Mouse (Mus musculus): Measurements from ENCODE around the gene Gm49403. TPM values are rescaled to one million over a fixed set of nuclear protein-coding genes. Genes with fewer than 3 reads are reported as not detected.
A peak's percentile ranks its signal among the peaks of the same experiment; 100 is the strongest.
"Not testable (repeated sequence)": the region's sequence is repeated elsewhere in the genome, so short reads cannot be mapped to it uniquely, and the experiment has no call there.

Gene Gm49403
- not detected in 2 replicates for polyA plus RNA-seq (2016; fragmentation: Nextera tagmentation; extraction: Ambion mirVana)

DNA sequence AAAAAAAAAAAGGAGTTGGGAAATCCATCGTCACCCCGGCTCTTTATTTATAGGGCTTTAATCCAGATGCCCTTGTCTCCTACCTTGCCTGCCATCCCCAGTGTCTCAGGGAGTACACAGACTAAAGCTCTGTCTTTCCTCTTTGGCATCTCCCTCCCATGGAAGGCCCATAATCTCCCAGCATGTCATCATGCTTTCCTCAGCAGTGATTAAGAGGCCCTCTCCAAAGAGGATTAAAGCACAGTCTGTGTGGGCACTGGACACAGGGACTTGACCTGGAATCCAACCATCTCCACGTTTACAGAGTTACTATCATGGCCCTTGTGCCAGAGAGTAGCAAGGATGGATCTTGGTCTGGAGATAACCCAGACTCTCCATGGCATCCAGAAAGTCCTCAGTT lies at the start of gene Gm49403, which contains the start of gene Lbhd1:
Gene Gm49403, plus strand, starts transcription at position 315 of the 400 bp plus-strand sequence.
Gene Lbhd1, plus strand, starts transcription at position 117 of the 400 bp plus-strand sequence.
- H3K27ac ChIP-seq = no peak within 1 kb of the TSS
- H3K9ac ChIP-seq = no peak within 1 kb of the TSS
- WGBS = 78% methylated on average over 3 of the region's 3 CpGs
- H3K36me3 ChIP-seq = no peaks in the 10 kb centered on the region
- no peak within 1 kb of the TSS for H3K4me3 ChIP-seq
- no peak for ATAC-seq (ENCODE audit: insufficient number of reproducible peaks, insufficient read depth, low FRiP score, low TSS enrichment)
- H3K27me3 ChIP-seq = no peaks in the 10 kb centered on the region
- H3K4me1 ChIP-seq = peaks cover 16% of the 10 kb centered on the region; the same call in 1 of the 2 replicates
- H3K4me2 ChIP-seq (replicated peaks) = no peak within 1 kb of the TSS
- H3K9me3 ChIP-seq = no peaks in the 10 kb centered on the region

DNA sequence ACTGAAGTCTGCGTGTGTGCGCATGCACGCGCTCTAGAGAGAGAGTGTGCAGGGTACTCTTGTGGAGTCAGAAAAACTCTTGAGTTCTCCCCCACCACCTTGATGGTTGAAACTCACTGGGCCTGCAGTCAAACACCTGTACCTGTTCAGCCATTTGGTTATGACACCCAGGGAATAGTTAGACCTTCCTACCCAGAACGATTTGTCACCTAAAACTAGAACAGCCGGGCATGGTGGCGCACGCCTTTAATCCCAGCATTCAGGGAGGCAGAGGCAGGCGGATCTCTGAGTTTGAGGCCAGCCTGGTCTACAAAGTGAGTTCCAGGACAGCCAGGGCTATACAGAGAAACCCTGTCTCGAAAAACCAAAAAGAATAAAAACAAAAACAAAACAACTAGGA lies 47.4 kb upstream of the Gm49403 start:
- not testable (repeated sequence) for H3K4me3 ChIP-seq; H3K27ac ChIP-seq; ATAC-seq (ENCODE audit: insufficient number of reproducible peaks, insufficient read depth, low FRiP score, low TSS enrichment); H3K9me3 ChIP-seq; H3K4me2 ChIP-seq (replicated peaks); H3K27me3 ChIP-seq; H3K9ac ChIP-seq
- Histone ChIP-seq H3K4me1 (peaks cover 31% of the 10 kb centered on the region), H3K36me3 (peaks cover 46% of the 10 kb centered on the region)
- WGBS = 97% methylated on average over 10 of the region's 10 CpGs

DNA sequence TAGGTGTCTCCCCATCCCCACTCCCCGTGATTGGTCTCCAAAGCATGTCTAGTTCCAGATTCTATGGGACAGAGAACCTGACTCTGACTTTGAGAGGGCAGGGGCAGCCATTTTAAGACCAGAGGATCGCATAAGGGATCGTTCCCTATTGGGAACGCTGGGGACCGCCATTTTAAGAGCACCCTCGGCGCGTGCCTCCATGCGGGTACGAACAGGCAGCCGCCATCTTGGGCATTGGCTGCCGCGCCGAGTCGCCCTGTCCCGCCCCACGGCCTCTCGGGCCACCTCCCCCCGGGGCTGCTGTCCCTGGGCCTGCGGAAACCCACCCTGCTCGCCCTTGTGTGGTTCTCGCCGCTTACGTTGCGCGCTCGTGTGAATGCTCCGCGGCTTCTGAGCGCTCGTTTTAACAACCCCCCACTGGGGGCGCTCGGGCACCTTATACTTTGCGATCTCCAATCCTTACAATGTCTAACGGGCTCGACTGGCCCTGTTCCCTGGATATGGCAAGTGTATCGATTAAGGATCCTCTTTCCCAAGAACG lies 46.4 kb upstream of the Gm49403 start, which contains the start of gene Bscl2:
Gene Bscl2, plus strand, starts transcription at position 217 of the 541 bp plus-strand sequence.
- Histone ChIP-seq H3K36me3 (peaks cover 37% of the 10 kb centered on the region), H3K27me3 (no peaks in the 10 kb centered on the region), H3K4me3 (peak within 1 kb of the TSS; percentile 49), H3K9me3 (no peaks in the 10 kb centered on the region), H3K4me2 (replicated peaks) (peak within 1 kb of the TSS; percentile 79), H3K4me1 (peaks cover 31% of the 10 kb centered on the region), H3K9ac (peak within 1 kb of the TSS; percentile 67), H3K27ac (peak within 1 kb of the TSS; percentile 97)
- ATAC-seq (ENCODE audit: insufficient number of reproducible peaks, insufficient read depth, low FRiP score, low TSS enrichment) = peak; percentile 49; the same call in 1 of the 2 replicates
- WGBS = under 1% methylated on average over 38 of the region's 38 CpGs

DNA sequence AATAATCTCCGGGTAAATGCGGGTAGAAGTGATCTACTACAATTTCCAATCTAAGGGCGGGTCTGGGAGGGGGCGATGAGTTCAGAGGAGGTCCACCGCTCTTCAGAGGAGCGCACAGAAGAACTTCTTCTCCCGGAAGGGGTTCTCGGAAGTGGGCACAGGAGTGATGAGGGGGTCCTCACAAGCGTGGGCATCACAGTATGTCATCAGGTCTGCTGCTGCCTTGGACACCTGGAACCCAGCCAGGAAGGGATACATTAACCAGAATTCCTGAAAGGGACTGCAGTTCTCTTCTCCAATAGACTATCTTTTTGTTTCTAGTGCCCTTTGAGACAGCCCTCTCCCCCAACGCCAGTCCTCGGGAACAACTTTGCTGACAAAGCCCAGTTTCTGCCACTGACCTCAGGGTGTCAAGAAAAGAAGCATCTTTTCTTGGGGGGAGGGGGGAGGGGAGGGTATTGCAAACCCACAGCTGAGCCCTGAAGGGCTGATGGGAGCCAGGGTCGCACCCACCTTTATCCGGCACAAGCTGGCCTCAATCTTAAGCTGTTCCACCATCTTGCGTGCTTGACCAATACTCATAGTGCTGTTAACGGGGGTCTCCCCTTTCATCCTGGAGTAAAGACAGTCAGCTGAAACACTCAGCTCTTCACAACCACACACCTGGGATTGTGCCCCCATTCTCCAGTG lies 45.5 kb upstream of the Gm49403 start:
- H3K27me3 ChIP-seq = no peaks in the 10 kb centered on the region
- WGBS = 21% methylated on average over 15 of the region's 15 CpGs
- peak overlapping the region; percentile 79 for H3K4me2 ChIP-seq (replicated peaks)
- H3K9me3 ChIP-seq = no peaks in the 10 kb centered on the region
- peak overlapping the region; percentile 49 for H3K4me3 ChIP-seq
- peak overlapping the region; percentile 97 for H3K27ac ChIP-seq
- peak overlapping the region; percentile 67 for H3K9ac ChIP-seq
- H3K36me3 ChIP-seq = peaks cover 29% of the 10 kb centered on the region
- ATAC-seq (ENCODE audit: insufficient number of reproducible peaks, insufficient read depth, low FRiP score, low TSS enrichment) = 0 out of 2 replicates have a peak, but pooled peaks have one; percentile 0
- peaks cover 31% of the 10 kb centered on the region for H3K4me1 ChIP-seq

DNA sequence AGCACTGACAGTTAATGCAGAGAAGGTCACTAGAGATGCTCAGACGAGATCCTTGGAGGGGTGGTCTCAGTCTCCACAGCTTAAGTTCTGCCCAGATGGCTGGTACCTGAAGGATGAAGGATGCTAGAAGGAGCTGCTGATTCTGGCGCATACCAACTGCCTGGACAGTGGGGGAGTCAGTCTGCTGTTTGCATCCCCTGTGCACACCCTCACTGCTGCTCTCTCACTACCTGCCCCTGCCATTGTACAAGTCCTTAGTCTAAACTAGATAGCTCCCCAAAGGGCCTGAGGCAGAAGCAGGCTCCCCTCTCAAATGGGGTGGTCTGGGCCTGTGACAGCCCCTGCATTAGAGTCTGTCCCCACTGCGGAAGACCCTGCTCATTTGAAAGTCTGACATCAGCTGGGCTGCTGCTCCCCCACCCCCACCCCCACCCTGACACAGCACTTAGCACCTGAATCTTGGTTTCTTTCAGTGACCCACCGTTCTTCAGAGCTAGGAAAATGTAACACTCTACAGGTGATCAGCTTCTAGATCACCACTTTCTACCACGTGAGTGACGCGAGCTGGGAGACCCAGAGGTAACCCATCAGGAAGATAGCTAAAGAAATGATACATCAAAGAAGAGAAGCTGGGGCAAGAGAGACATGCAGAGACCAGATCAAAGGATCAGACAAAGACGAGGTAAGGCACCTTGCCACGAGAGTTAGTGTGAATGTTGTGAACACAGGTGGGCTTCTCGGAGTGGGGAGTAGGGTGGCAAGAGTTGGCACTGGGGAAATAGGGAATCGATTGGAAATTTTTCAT lies 44.4 kb upstream of the Gm49403 start, which contains the start of gene Gng3:
Gene Gng3, minus strand, starts transcription at position 92 of the 805 bp plus-strand sequence.
- peak within 1 kb of the TSS; percentile 79 for H3K4me2 ChIP-seq (replicated peaks)
- H3K27ac ChIP-seq = peak within 1 kb of the TSS; percentile 97
- peaks cover 31% of the 10 kb centered on the region for H3K4me1 ChIP-seq
- no peaks in the 10 kb centered on the region for H3K27me3 ChIP-seq
- no peaks in the 10 kb centered on the region for H3K9me3 ChIP-seq
- 44% methylated on average over 11 of the region's 11 CpGs for WGBS
- peak within 1 kb of the TSS; percentile 67 for H3K9ac ChIP-seq
- H3K36me3 ChIP-seq = peaks cover 17% of the 10 kb centered on the region
- H3K4me3 ChIP-seq = peak within 1 kb of the TSS; percentile 49
- peak; percentile 73 for ATAC-seq (ENCODE audit: insufficient number of reproducible peaks, insufficient read depth, low FRiP score, low TSS enrichment)

DNA sequence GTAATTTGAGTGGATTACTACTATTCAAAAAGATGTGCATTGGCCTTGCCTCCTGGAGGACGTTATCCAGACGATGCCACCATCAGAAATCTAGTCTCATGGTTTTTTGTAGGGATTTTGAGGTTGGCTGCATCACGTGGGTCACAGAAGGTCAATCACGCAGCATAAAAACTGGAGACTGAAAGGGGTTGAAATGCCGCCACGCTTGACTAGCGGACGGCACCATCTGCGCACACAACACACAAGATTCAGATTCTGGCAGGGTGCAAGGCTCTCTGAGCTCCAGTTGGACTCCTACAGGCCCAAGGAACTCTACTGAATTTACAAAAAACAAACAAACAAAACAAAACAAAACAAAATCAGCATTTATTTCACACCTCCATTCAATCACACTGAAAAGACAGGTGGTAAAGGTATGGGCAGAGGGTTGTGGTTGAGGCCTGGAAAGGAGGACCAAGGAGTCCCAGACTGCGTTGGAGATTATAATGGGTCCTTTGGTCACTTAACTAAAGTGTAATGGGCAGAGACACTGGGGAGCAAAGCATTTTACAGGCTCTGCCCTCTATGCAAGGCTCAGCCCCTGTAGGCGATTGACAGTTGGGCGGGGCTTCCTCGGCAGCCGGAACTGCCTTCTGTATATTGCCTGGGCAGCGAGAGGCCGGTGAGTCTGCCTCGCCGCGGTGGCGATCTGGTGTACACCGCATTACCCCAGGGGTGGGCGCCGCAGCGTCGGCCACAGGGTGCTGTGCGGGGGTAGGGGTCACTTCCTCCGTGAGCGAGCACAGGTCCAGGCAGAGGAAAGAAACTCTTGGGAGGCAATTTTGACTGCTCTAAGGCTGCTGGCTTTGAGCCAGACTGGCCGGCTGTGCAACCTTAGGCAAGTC lies 43.6 kb upstream of the Gm49403 start:
- Histone ChIP-seq H3K4me3 (peak overlapping the region; percentile 42), H3K27ac (0 out of 2 replicates have a peak overlapping the region, but pooled peaks have one; percentile 11), H3K4me2 (replicated peaks) (peak overlapping the region; percentile 79), H3K9me3 (no peaks in the 10 kb centered on the region), H3K4me1 (peaks cover 31% of the 10 kb centered on the region), H3K9ac (peak overlapping the region; percentile 34), H3K27me3 (no peaks in the 10 kb centered on the region), H3K36me3 (peaks cover 12% of the 10 kb centered on the region; the same call in 1 of the 2 replicates)
- peak; percentile 8; the same call in 1 of the 2 replicates for ATAC-seq (ENCODE audit: insufficient number of reproducible peaks, insufficient read depth, low FRiP score, low TSS enrichment)
- WGBS = 21% methylated on average over 29 of the region's 29 CpGs

DNA sequence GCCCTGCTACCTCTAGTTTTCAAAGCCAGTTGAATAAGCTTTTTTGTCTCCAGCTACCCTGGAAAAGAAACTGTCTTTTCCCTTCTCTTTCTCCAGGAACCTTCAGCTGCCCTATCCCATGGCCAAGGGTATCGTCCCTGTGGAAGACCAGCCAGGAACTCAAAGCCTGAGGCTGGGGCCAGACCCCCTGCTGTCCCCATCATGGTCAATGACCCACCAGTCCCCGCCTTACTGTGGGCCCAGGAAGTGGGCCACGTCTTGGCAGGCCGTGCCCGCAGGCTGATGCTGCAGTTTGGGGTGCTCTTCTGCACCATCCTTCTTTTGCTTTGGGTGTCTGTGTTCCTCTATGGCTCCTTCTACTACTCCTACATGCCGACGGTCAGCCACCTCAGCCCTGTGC lies 42.7 kb upstream of the Gm49403 start:
- peak overlapping the region; percentile 79 for H3K4me2 ChIP-seq (replicated peaks)
- H3K4me3 ChIP-seq = no peak overlapping the region
- H3K9ac ChIP-seq = 0 out of 2 replicates have a peak overlapping the region, but pooled peaks have one; percentile 34
- 93% methylated on average over 7 of the region's 7 CpGs for WGBS
- no peaks in the 10 kb centered on the region for H3K9me3 ChIP-seq
- ATAC-seq (ENCODE audit: insufficient number of reproducible peaks, insufficient read depth, low FRiP score, low TSS enrichment) = no peak
- H3K27ac ChIP-seq = no peak overlapping the region
- peaks cover 6% of the 10 kb centered on the region; the same call in 1 of the 2 replicates for H3K36me3 ChIP-seq
- H3K4me1 ChIP-seq = peaks cover 31% of the 10 kb centered on the region
- H3K27me3 ChIP-seq = no peaks in the 10 kb centered on the region

DNA sequence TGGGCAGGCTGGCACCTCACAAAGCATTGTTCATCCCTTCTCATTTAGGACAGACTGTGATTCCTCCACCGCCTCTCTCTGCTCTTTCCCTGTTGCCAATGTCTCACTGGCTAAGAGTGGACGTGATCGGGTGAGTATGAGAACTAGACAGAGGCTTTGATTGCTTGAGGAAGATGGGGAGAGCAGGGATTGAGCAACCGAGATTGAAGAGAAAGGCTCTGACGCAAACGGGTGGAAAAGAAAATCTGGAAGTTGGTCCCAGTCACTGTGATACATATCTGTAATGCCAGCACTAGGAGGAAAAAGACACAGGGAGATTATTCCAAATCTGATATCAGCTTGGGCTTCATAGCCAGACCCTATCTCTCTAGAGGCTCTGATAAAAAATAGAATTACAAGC lies 40.8 kb upstream of the Gm49403 start:
- 88% methylated on average over 6 of the region's 6 CpGs for WGBS
- H3K9ac ChIP-seq = no peak overlapping the region
- no peak for ATAC-seq (ENCODE audit: insufficient number of reproducible peaks, insufficient read depth, low FRiP score, low TSS enrichment)

DNA sequence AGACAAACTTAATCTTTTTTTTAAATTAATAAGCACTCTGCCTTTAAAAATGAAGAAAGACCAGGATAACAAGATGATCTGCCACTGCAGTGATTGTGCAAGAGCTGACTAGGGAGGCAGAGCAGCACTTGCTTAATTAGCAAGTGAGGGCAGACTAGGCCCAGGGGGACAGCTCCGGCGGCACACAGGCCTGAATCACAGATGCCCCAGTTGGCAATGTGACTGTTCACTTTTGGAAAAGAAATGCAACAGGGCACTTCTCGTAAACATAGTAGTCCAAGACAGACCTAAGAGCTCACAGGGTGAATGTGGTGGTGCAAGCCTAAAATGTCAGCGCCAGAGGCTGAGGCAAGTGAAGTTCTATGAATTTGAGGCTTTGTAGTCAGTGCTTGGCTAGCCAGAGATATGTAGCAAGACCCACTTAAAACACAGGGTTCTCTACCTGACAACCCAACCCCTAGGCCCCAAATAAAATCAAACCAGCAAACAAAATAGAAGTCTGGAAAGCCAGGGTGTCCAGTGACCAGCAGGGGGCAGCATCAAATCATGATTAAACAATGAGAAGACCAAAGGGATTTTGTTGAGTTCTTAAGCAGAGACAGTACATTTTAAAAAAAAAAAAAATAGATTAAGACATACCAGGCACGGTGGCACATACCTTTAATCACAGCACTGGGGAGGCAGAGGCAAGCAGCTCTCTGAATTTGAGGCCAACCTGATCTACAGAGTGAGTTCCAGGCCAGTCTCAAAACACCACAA lies 39.2 kb upstream of the Gm49403 start:
- H3K27me3 ChIP-seq = no peaks in the 10 kb centered on the region
- no peak overlapping the region for H3K4me2 ChIP-seq (replicated peaks)
- no peak for ATAC-seq (ENCODE audit: insufficient number of reproducible peaks, insufficient read depth, low FRiP score, low TSS enrichment)
- no peak overlapping the region for H3K27ac ChIP-seq
- H3K36me3 ChIP-seq = peaks cover 25% of the 10 kb centered on the region
- peaks cover 16% of the 10 kb centered on the region for H3K4me1 ChIP-seq
- 61% methylated on average over 5 of the region's 5 CpGs for WGBS
- H3K4me3 ChIP-seq = no peak overlapping the region
- no peak overlapping the region for H3K9ac ChIP-seq
- H3K9me3 ChIP-seq = no peaks in the 10 kb centered on the region

More for the DNA sequence above, 40.8 kb upstream of the Gm49403 start:
- H3K4me1 ChIP-seq = peaks cover 30% of the 10 kb centered on the region
- no peaks in the 10 kb centered on the region for H3K27me3 ChIP-seq
- H3K4me2 ChIP-seq (replicated peaks) = no peak overlapping the region
- H3K27ac ChIP-seq = no peak overlapping the region
- H3K4me3 ChIP-seq = no peak overlapping the region
- peaks cover 25% of the 10 kb centered on the region for H3K36me3 ChIP-seq
- no peaks in the 10 kb centered on the region for H3K9me3 ChIP-seq

DNA sequence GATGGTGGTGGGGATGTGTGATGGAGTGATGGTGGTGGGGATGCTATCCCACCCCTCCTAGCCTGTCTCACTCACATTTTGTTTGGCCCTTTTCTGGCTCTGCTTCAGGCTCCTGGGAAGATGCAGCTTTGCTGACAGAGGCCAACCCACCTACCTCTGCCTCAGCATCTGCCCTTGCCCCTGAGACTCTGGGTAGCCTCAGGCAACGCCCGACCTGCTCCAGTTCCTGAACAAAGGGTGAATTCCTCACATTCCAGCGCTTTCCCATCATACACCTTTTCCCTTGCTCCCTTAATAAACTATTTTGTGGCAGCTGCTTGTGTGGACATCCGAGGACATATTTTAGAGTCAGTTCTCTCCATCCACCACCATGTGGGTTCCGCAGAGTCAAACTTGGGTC lies 35.4 kb upstream of the Gm49403 start:
- Histone ChIP-seq H3K4me2 (replicated peaks) (no peak overlapping the region), H3K27ac (no peak overlapping the region), H3K4me3 (no peak overlapping the region), H3K27me3 (no peaks in the 10 kb centered on the region), H3K36me3 (peaks cover 20% of the 10 kb centered on the region), H3K4me1 (peaks cover 3% of the 10 kb centered on the region; the same call in 1 of the 2 replicates), H3K9me3 (no peaks in the 10 kb centered on the region), H3K9ac (no peak overlapping the region)
- WGBS = 68% methylated on average over 5 of the region's 5 CpGs
- ATAC-seq (ENCODE audit: insufficient number of reproducible peaks, insufficient read depth, low FRiP score, low TSS enrichment) = no peak

Measured in embryonic facial prominence, embryonic 12.5 days (tissue).